Mouse (Mus musculus): ENCODE measurements at regions not wholly inside any gene's neighbourhood (a gene's known extent, or its start where the extent isn't known, plus 50 kb on each side); places are given as distances from the start of the nearest gene placed in this dataset.
A peak's percentile ranks its signal among the peaks of the same experiment; 100 is the strongest.

DNA sequence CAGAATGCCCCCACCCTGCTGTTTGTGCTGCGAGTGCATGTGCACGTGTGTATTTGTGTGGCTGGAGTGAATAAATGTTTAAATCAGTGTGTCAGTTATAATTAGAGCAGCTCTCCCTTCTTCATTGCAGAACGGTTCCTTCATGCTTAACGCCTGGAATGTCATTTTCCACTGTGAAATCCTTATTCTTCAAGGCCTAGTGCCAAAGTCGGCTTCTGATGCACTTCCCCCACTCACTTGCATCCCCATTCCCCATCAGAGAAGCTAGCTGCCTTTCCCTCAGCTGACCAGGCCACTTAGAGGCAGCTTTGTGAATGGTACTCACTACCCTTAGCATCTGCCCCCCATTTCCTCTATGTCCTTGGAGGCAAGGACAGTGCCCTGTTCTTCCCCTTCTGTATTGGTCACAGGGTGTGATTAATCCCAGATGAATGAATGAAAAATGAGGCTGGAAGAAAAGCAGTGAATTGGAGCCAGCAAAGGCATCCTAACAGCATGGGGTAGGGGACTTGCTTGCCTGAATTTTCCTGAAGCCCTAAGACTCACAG, 162.6 kb downstream of the H2al1j start:
- DNase-seq (ENCODE audit: low read depth), result peak; percentile 62
- no peak for TF ChIP-seq CTCF (IDR thresholded peaks at IDR 0.05; ENCODE audit: borderline replicate concordance, extremely low read depth, insufficient read depth, insufficient read length)
- TF ChIP-seq POLR2A (IDR thresholded peaks at IDR 0.05; ENCODE audit: borderline replicate concordance, extremely low read depth, insufficient read depth, insufficient read length, poor library complexity, severe bottlenecking), result no peak

DNA sequence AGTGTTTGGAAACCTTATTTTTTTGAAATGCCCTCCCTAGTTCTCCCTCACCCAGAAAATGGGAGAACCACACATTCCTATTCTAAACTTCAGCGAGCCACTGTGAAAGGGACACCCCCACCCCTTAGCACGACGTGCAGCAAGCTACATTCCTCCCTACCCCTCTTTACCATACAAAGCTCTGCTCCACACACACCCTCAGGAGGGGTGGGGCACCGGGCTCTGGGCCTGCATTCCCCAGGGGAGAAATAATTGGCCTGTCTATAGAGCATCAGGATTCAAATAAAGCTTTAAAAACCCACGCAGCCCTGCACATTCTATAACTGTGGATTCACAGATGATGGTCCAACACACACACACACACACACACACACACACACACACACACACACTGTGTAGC, 163.6 kb downstream of the H2al1j start:
- TF ChIP-seq POLR2A (IDR thresholded peaks at IDR 0.05; ENCODE audit: borderline replicate concordance, extremely low read depth, insufficient read depth, insufficient read length, poor library complexity, severe bottlenecking), result no peak
- no peak for TF ChIP-seq CTCF (IDR thresholded peaks at IDR 0.05; ENCODE audit: borderline replicate concordance, extremely low read depth, insufficient read depth, insufficient read length)
- DNase-seq (ENCODE audit: low read depth), result peak; percentile 62

DNA sequence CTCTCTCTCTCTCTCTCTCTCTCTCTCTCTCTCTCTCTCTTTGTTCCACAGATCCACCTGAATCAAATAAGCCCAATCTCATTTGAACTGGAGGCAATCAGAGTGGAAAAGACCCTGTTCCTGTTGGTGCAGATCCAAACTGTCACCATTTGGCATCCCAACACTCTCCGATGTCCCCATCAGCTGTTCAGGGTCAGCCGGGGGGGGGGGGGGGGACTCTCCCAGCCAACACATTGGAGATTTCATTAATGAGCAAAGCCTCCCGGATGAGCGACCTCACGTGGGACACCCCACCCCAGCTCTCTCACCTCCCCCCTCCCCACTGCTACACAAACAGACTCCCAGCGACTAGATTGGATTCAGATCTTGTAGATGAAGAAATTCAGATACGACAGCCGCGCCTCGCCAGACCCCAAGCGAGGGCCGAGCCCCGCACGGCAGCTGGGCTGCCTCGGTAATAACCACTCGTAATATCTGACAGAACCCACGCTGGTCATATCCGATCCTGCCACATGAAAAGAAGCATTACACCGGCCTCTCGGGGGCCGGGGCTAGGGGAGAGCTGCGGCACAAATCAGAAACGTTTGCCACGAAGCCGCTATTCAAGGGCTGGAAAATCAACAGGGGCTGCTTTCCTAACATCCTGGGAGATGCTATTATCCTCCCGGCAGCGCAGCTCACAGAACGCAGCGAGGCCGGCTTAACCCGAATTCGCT, 164.2 kb downstream of the H2al1j start:
- DNase-seq (ENCODE audit: low read depth), result peak; percentile 81

DNA sequence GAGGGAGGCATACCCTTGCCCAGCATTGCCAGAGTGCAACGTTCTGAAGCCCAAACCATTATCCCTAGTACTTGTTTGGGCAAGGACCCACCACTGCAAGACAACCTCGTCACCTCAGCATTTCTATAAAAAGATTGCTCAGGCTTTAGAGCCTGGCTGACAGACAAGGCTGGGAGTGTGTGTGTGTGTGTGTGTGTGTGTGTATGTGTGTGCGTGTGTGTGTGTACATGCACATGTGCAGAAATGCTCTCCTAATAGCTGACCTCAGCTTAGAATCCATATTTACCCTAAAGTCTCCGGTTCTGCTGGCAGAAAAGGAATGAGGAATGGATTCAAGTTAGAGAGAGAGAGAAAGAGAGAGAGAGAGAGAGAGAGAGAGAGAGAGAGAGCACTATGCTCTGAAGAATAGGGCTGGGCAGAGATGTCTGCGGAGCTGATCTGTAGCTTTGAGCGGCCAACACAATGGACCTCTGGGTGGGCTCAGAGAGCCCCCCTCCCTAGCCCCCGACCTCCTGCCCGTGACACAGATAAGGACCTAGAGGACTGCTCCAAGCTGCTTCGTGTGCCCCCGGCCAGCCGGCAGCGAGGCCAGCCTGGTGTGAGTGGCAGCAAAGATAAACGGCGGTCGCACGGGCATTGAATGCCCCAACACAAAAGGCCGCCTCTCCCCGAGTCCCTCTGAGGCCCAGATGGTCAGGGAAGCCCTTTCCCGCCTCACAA, 166.1 kb downstream of the H2al1j start:
- DNase-seq (ENCODE audit: low read depth), result peak; percentile 93
- TF ChIP-seq CTCF (IDR thresholded peaks at IDR 0.05; ENCODE audit: borderline replicate concordance, extremely low read depth, insufficient read depth, insufficient read length) (no peak), POLR2A (IDR thresholded peaks at IDR 0.05; ENCODE audit: borderline replicate concordance, extremely low read depth, insufficient read depth, insufficient read length, poor library complexity, severe bottlenecking) (no peak)

More for the DNA sequence above, 164.2 kb downstream of the H2al1j start:
- no peak for TF ChIP-seq POLR2A (IDR thresholded peaks at IDR 0.05; ENCODE audit: borderline replicate concordance, extremely low read depth, insufficient read depth, insufficient read length, poor library complexity, severe bottlenecking)
- no peak for TF ChIP-seq CTCF (IDR thresholded peaks at IDR 0.05; ENCODE audit: borderline replicate concordance, extremely low read depth, insufficient read depth, insufficient read length)

DNA sequence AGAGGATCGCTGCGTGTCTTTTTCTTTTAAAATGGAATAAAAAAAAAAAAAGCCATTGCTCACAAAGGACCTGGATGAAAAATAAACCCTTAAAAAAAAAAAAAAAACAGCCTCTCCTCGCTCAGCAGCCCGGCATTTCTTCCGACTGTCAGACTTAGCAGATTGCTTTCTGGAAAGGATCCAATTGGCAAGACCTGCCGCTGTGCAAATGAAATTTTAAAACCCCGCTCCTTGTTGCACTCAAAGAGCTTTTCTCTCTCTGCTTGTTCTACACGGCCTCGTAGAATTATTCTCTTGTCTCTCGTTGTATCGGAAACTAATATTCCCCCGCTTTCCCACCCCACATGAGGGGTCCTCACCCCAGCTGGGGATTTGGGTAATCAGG, 166.6 kb downstream of the H2al1j start:
- no peak for TF ChIP-seq CTCF (IDR thresholded peaks at IDR 0.05; ENCODE audit: borderline replicate concordance, extremely low read depth, insufficient read depth, insufficient read length)
- TF ChIP-seq POLR2A (IDR thresholded peaks at IDR 0.05; ENCODE audit: borderline replicate concordance, extremely low read depth, insufficient read depth, insufficient read length, poor library complexity, severe bottlenecking), result no peak
- DNase-seq (ENCODE audit: low read depth), result peak; percentile 96

DNA sequence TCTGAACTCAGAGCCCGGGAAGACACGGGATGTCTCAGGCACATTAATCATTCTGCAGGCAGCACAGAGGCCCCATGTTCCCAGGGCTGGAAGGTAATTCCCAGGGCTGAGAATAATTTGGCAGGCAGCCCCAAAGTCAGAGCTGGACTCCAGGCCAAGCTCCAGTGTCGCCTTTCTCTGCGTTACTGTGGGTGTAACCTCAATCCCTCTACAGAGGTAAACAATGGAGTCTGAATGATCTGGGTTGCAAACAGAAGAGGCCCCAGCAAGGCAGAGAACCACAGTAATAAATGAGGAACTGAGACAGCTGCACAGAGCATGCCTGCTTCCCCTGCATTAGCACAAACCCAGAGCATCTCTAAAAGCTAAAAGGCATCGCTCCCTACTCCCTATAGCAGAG, 184.8 kb downstream of the H2al1j start:
- TF ChIP-seq CTCF (IDR thresholded peaks at IDR 0.05; ENCODE audit: borderline replicate concordance, extremely low read depth, insufficient read depth, insufficient read length) (no peak), POLR2A (IDR thresholded peaks at IDR 0.05; ENCODE audit: borderline replicate concordance, extremely low read depth, insufficient read depth, insufficient read length, poor library complexity, severe bottlenecking) (no peak)
- peak; percentile 63 for DNase-seq (ENCODE audit: low read depth)

DNA sequence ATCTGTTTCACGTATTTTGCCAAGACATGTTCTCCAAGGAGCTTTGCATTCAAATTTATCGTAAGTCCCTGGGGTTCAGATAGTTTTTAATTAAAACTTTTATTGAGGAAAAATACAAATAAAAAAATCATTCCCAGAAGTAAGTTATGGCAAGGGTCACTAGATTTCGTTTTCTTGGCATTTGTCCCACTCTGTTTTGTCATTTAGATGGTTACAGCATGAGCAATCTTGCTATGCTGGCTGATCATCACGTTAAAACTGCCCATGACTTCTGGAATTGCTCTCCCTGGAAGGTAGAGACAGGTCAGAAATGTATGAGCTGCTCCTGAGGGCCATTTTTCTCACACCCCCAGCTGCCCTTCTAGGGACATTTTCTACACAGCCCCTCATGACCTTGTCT, 185.3 kb downstream of the H2al1j start:
- TF ChIP-seq POLR2A (IDR thresholded peaks at IDR 0.05; ENCODE audit: borderline replicate concordance, extremely low read depth, insufficient read depth, insufficient read length, poor library complexity, severe bottlenecking) (no peak), CTCF (IDR thresholded peaks at IDR 0.05; ENCODE audit: borderline replicate concordance, extremely low read depth, insufficient read depth, insufficient read length) (no peak)
- DNase-seq (ENCODE audit: low read depth), result no peak

DNA sequence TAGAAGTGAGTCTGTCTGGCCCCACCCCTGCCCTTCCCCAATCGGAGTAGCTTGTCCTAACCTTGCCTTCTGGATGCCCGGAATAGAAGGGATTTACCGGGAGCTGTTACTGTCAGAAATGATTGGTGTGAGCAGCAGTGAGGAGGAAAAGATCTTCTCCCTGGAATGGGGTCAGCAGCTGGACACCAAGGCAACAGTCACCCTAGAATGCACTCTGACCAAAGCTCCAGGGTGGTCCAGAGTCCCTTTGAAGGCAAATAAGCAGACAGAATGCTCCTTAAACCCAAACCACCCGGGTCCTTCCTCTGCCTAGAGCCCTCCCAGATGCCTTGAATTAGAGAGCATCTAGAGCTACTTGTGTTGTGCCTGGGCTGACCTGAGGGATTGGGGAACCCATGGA, 196.2 kb downstream of the H2al1j start:
- DNase-seq (ENCODE audit: low read depth), result no peak

DNA sequence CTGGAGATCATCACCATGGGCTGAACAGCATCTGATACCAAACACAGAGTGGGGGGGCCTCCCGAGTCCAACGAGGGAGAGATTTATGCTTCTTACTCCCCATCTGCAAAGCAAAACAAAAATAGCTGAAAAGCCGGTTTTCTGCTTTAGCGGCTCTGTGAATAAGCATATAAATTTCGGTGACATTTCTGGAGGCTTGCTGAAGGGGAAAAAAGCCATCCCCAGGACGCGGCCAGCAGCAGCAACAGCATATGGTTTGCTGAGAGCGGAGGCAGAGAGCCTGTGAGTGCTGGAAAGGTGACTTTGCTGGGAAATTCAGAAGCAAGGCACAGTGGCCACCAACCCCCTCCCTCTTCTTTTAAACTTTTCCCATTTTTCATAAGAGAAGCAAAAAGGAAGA, 197.7 kb downstream of the H2al1j start:
- no peak for TF ChIP-seq POLR2A (IDR thresholded peaks at IDR 0.05; ENCODE audit: borderline replicate concordance, extremely low read depth, insufficient read depth, insufficient read length, poor library complexity, severe bottlenecking)
- no peak for TF ChIP-seq CTCF (IDR thresholded peaks at IDR 0.05; ENCODE audit: borderline replicate concordance, extremely low read depth, insufficient read depth, insufficient read length)
- DNase-seq (ENCODE audit: low read depth), result no peak

More for the DNA sequence above, 196.2 kb downstream of the H2al1j start:
- TF ChIP-seq POLR2A (IDR thresholded peaks at IDR 0.05; ENCODE audit: borderline replicate concordance, extremely low read depth, insufficient read depth, insufficient read length, poor library complexity, severe bottlenecking) (no peak), CTCF (IDR thresholded peaks at IDR 0.05; ENCODE audit: borderline replicate concordance, extremely low read depth, insufficient read depth, insufficient read length) (no peak)

DNA sequence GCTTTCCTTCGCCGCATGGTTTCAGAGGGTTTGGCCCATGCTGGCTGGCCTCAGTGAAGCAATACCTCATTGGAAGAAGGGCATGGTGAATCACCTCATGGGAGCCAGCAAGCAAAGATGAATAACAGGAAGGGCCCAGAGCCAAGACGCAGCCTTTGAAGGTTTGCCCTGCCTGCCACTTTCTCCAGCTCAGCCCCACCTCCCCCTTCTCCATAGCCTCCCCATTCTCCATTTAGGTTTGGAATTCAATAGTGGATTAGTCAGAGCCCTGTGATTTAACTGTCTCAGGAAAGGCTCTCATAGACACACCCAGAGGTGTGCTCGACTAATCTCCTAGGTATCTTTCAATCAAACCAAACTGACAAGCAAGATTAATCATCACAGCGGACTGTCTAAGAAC, 201.0 kb downstream of the H2al1j start:
- no peak for TF ChIP-seq CTCF (IDR thresholded peaks at IDR 0.05; ENCODE audit: borderline replicate concordance, extremely low read depth, insufficient read depth, insufficient read length)
- no peak for TF ChIP-seq POLR2A (IDR thresholded peaks at IDR 0.05; ENCODE audit: borderline replicate concordance, extremely low read depth, insufficient read depth, insufficient read length, poor library complexity, severe bottlenecking)
- peak; percentile 53 for DNase-seq (ENCODE audit: low read depth)

DNA sequence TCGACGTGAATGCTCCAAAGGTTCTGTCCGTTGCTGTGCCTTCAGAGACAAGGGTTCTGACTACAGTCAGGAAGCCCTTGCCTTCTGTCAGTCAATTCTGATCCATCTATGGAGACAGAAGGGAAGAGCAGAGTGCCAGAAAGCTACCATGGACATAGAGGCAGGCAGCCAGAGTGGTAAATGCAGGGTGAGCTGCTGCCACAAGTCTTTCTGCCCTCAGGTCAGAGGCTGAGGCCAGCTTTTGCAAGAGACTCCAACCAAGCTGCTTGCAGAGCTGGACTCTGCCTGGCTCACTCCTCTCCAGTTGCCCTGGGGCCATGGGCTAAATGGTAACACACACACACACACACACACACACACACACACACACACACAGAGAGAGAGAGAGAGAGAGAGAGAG, 201.6 kb downstream of the H2al1j start:
- DNase-seq (ENCODE audit: low read depth), result no peak
- no peak for TF ChIP-seq POLR2A (IDR thresholded peaks at IDR 0.05; ENCODE audit: borderline replicate concordance, extremely low read depth, insufficient read depth, insufficient read length, poor library complexity, severe bottlenecking)
- no peak for TF ChIP-seq CTCF (IDR thresholded peaks at IDR 0.05; ENCODE audit: borderline replicate concordance, extremely low read depth, insufficient read depth, insufficient read length)
